Mouse (Mus musculus) urinary bladder, postnatal 10 days (tissue): ENCODE measurements around the gene Vangl1.
"Not testable (repeated sequence)": the region's sequence is repeated elsewhere in the genome, so short reads cannot be mapped to it uniquely, and the experiment has no call there.

Experiments used
- DNase-seq: peaks from one replicate; pipeline ENCODE4 v3.0.0; 2022; ENCODE audit warnings: low spot score

Vangl1 gene

GRCm38 (mm10) chr3:102167555-102168210, 36.8 kb downstream of the Vangl1 start:
- no peak for DNase-seq

- DNase-seq, result no peak
Observed at GRCm38 (mm10) chr3:102166794-102167193, 37.7 kb downstream of the Vangl1 start.

GRCm38 (mm10) chr3:102166287-102166620, 38.2 kb downstream of the Vangl1 start:
- no peak for DNase-seq

- DNase-seq, result no peak
Observed at GRCm38 (mm10) chr3:102165536-102166286, 38.8 kb downstream of the Vangl1 start.

GRCm38 (mm10) chr3:102164911-102165310, 39.6 kb downstream of the Vangl1 start:
- no peak for DNase-seq

- not testable (repeated sequence) for DNase-seq
Observed at GRCm38 (mm10) chr3:102163861-102164260, 40.6 kb downstream of the Vangl1 start.

- DNase-seq, result no peak
Observed at GRCm38 (mm10) chr3:102159423-102160325, 44.8 kb downstream of the Vangl1 start.

GRCm38 (mm10) chr3:102158759-102159422, 45.6 kb downstream of the Vangl1 start:
- DNase-seq, result no peak

- no peak for DNase-seq
Observed at GRCm38 (mm10) chr3:102157652-102158051, 46.8 kb downstream of the Vangl1 start.

GRCm38 (mm10) chr3:102156737-102157136, 47.8 kb downstream of the Vangl1 start:
- DNase-seq, result no peak

GRCm38 (mm10) chr3:102154107-102154506, 50.4 kb downstream of the Vangl1 start:
- no peak for DNase-seq

GRCm38 (mm10) chr3:102152872-102153271, 51.6 kb downstream of the Vangl1 start:
- no peak for DNase-seq

GRCm38 (mm10) chr3:102152471-102152870, 52.0 kb downstream of the Vangl1 start:
- DNase-seq, result no peak

GRCm38 (mm10) chr3:102151850-102152249, 52.6 kb downstream of the Vangl1 start:
- DNase-seq, result no peak

GRCm38 (mm10) chr3:102149941-102150340, 54.6 kb downstream of the Vangl1 start:
- no peak for DNase-seq

- DNase-seq, result no peak
Observed at GRCm38 (mm10) chr3:102147189-102147588, 57.3 kb downstream of the Vangl1 start.

- no peak for DNase-seq
Observed at GRCm38 (mm10) chr3:102146428-102146827, 58.1 kb downstream of the Vangl1 start.

GRCm38 (mm10) chr3:102145645-102146386, 58.7 kb downstream of the Vangl1 start:
- DNase-seq, result no peak

GRCm38 (mm10) chr3:102144401-102144800, 60.1 kb downstream of the Vangl1 start:
- no peak for DNase-seq

- DNase-seq, result no peak
Observed at GRCm38 (mm10) chr3:102143536-102143935, 61.0 kb downstream of the Vangl1 start.

- no peak for DNase-seq
Observed at GRCm38 (mm10) chr3:102142947-102143346, 61.5 kb downstream of the Vangl1 start.
